Mouse (Mus musculus): Measurements from ENCODE around the gene Wfdc18. TPM values are rescaled to one million over a fixed set of nuclear protein-coding genes. Genes with fewer than 3 reads are reported as not detected.
A peak's percentile ranks its signal among the peaks of the same experiment; 100 is the strongest.

Wfdc18 gene
- polyA plus RNA-seq, 1 experiment from 2014 or later: not detected

DNA sequence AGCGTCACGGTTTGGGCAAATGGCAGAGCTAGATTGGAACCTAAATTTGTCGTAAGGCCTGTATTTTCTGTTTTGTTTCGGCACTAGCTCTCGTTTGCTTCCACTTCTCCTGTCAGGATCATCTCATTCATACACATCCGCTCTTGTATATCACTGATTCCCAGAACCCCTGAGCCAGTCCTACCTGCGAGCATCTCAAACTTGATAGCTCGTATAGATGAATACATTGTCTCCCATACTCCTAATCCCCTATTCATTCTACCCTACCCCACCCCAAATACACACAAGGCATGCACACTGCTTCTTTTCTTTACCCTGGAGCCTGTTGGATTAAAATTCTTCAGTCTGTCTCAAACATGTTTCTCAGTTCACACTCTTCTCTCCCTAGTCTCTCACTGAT is 45.4 kb downstream of the Wfdc18 start:
- Histone ChIP-seq H3K9me3 (ENCODE audit: control insufficient read depth, low read length) (no peaks in the 10 kb centered on the region), H3K36me3 (ENCODE audit: control insufficient read depth, insufficient read depth, low read length) (peaks cover 20% of the 10 kb centered on the region), H3K4me1 (ENCODE audit: control insufficient read depth, insufficient read depth, low read depth, low read length) (peaks cover 10% of the 10 kb centered on the region), H3K9ac (ENCODE audit: low read depth, low read length) (peak overlapping the region; percentile 88), H3K27me3 (replicated peaks; ENCODE audit: control insufficient read depth, insufficient read depth, low read length) (no peaks in the 10 kb centered on the region; the same call in none of the 2 replicates), H3K4me2 (ENCODE audit: low read length) (peak overlapping the region; percentile 88), H3K27ac (ENCODE audit: low read depth, low read length) (peak overlapping the region; percentile 93), H3K4me3 (ENCODE audit: low read length) (peak overlapping the region; percentile 68)
- no peak for ATAC-seq
- WGBS: 5% methylated on average over 8 of the region's 8 CpGs

Other genes with a start within 250 kb of the Wfdc18 start
- 3.2 and 3.4 TPM in 2 replicates for gene Mmp28, start 245.9 kb upstream of the Wfdc18 start, polyA plus RNA-seq (2015; fragmentation: Nextera tagmentation; extraction: Ambion mirVana)
- 7.3 and 9.4 TPM in 2 replicates for gene Taf15, start 235.9 kb upstream of the Wfdc18 start, polyA plus RNA-seq (2015; fragmentation: Nextera tagmentation; extraction: Ambion mirVana)
- not detected in 2 replicates for gene Heatr9, start 186.8 kb upstream of the Wfdc18 start, polyA plus RNA-seq (2015; fragmentation: Nextera tagmentation; extraction: Ambion mirVana)
- 0.33 TPM in 1 of 2 replicates, not detected in the other for gene Ccl5, start 178.5 kb upstream of the Wfdc18 start, polyA plus RNA-seq (2015; fragmentation: Nextera tagmentation; extraction: Ambion mirVana)
- gene Ccl9, start 130.4 kb upstream of the Wfdc18 start, polyA plus RNA-seq (2015; fragmentation: Nextera tagmentation; extraction: Ambion mirVana): 2.1 and 2.4 TPM in 2 replicates
- gene Ccl6, start 115.9 kb upstream of the Wfdc18 start, polyA plus RNA-seq (2015; fragmentation: Nextera tagmentation; extraction: Ambion mirVana): 2.3 and 3.4 TPM in 2 replicates
- not detected in 2 replicates for gene Rpl9-ps1, start 63.4 kb upstream of the Wfdc18 start, polyA plus RNA-seq (2015; fragmentation: Nextera tagmentation; extraction: Ambion mirVana)
- 1.3 and 2.0 TPM in 2 replicates for gene Ccl3, start 59.7 kb upstream of the Wfdc18 start, polyA plus RNA-seq (2015; fragmentation: Nextera tagmentation; extraction: Ambion mirVana)
- gene Ccl4, start 46.4 kb upstream of the Wfdc18 start, polyA plus RNA-seq (2015; fragmentation: Nextera tagmentation; extraction: Ambion mirVana): 1.1 and 1.4 TPM in 2 replicates
- gene Wfdc17, start 5.0 kb upstream of the Wfdc18 start, polyA plus RNA-seq (2015; fragmentation: Nextera tagmentation; extraction: Ambion mirVana): 0.33 and 0.87 TPM in 2 replicates
- gene Wfdc21, start 37.9 kb downstream of the Wfdc18 start, polyA plus RNA-seq (2015; fragmentation: Nextera tagmentation; extraction: Ambion mirVana): 0.42 TPM in 1 of 2 replicates, not detected in the other
- 26.6 and 29.6 TPM in 2 replicates for gene Heatr6, start 44.7 kb downstream of the Wfdc18 start, polyA plus RNA-seq (2015; fragmentation: Nextera tagmentation; extraction: Ambion mirVana)
- gene Hnf1b, start 141.0 kb downstream of the Wfdc18 start, polyA plus RNA-seq (2015; fragmentation: Nextera tagmentation; extraction: Ambion mirVana): 0.25 and 0.33 TPM in 2 replicates
- gene Ddx52, start 233.0 kb downstream of the Wfdc18 start, polyA plus RNA-seq (2015; fragmentation: Nextera tagmentation; extraction: Ambion mirVana): 19.4 and 20.7 TPM in 2 replicates